Mouse (Mus musculus) stomach, embryonic 16.5 days (tissue): ENCODE results near the gene Enpp1. TPM values are rescaled to one million over a fixed set of nuclear protein-coding genes. Genes with fewer than 3 reads are reported as not detected.

Experiments used
- ATAC-seq: fragments of 200-750 bp; cut with Nextera tagmentation; 2 replicates; pipeline ENCODE4 v1.8.0; 2017; ENCODE audit warnings: moderate number of reproducible peaks, moderate TSS enrichment; ENCODE audit not compliant: insufficient read depth, low FRiP score
- H3K27ac ChIP-seq: fragments of 300-500 bp; sonication (generic); 2 replicates; pipeline ENCODE4 v1.5.1; 2014; ENCODE audit warnings: low read length
- H3K27me3 ChIP-seq: fragments of 300-500 bp; sonication (generic); 2 replicates; pipeline ENCODE4 v1.6.1; 2014; ENCODE audit warnings: low read length, control low read depth, mixed read lengths; ENCODE audit not compliant: control insufficient read depth, insufficient read depth
- H3K36me3 ChIP-seq: fragments of 300-500 bp; sonication (generic); 2 replicates; pipeline ENCODE4 v1.6.1; 2014; ENCODE audit warnings: low read length; ENCODE audit not compliant: control insufficient read depth, insufficient read depth
- H3K4me1 ChIP-seq: fragments of 300-500 bp; sonication (generic); 2 replicates; pipeline ENCODE4 v1.6.1; 2014; ENCODE audit warnings: low read length, control low read depth, mixed read lengths; ENCODE audit not compliant: control insufficient read depth, insufficient read depth
- H3K4me2 ChIP-seq: fragments of 300-500 bp; sonication (generic); 2 replicates; pipeline ENCODE4 v1.6.1; 2014; ENCODE audit warnings: low read depth, low read length, mixed read lengths
- H3K4me3 ChIP-seq: fragments of 300-500 bp; sonication (generic); replicated peaks from 2 replicates; pipeline ENCODE4 v1.5.1; 2014; ENCODE audit warnings: mild to moderate bottlenecking, low read length
- H3K9ac ChIP-seq: fragments of 300-500 bp; sonication (generic); 2 replicates; pipeline ENCODE4 v1.6.1; 2014; ENCODE audit warnings: low read length
- H3K9me3 ChIP-seq: fragments of 300-500 bp; sonication (generic); replicated peaks from 2 replicates; pipeline ENCODE4 v1.6.1; 2016; ENCODE audit warnings: low read length, control low read depth; ENCODE audit not compliant: control insufficient read depth
- WGBS: fragments of 180-500 bp; shearing (Covaris S2); extraction: QIAGEN DNeasy Blood & Tissue Kit; methylation state at CpG from one replicate; pipeline ENCODE4 v1.1.7; 2014; 5-methylcytosine and 5-hydroxymethylcytosine counted together
- polyA plus RNA-seq: library from polyadenylated mRNA; unstranded; fragments of >200 nt; fragmentation: Nextera tagmentation; extraction: Ambion mirVana; gene quantifications from 2 replicates; pipeline ENCODE4 v1.2.1, GENCODE M21; 2015

Gene Enpp1
- polyA plus RNA-seq, 1 experiment from 2014 or later: 7.1 TPM

- Histone ChIP-seq H3K36me3 (no peaks in the 10 kb centered on the region), H3K4me2 (no peak overlapping the region), H3K27ac (no peak overlapping the region), H3K27me3 (no peaks in the 10 kb centered on the region), H3K9me3 (no peaks in the 10 kb centered on the region), H3K9ac (no peak overlapping the region), H3K4me1 (no peaks in the 10 kb centered on the region), H3K4me3 (no peak overlapping the region)
- ATAC-seq: no peak; the same call in 1 of the 2 replicates
- WGBS: 64% methylated on average over 8 of the region's 8 CpGs
Measured at GRCm38 (mm10) chr10:24645169-24645568, 66.8 kb downstream of the Enpp1 start.

DNA sequence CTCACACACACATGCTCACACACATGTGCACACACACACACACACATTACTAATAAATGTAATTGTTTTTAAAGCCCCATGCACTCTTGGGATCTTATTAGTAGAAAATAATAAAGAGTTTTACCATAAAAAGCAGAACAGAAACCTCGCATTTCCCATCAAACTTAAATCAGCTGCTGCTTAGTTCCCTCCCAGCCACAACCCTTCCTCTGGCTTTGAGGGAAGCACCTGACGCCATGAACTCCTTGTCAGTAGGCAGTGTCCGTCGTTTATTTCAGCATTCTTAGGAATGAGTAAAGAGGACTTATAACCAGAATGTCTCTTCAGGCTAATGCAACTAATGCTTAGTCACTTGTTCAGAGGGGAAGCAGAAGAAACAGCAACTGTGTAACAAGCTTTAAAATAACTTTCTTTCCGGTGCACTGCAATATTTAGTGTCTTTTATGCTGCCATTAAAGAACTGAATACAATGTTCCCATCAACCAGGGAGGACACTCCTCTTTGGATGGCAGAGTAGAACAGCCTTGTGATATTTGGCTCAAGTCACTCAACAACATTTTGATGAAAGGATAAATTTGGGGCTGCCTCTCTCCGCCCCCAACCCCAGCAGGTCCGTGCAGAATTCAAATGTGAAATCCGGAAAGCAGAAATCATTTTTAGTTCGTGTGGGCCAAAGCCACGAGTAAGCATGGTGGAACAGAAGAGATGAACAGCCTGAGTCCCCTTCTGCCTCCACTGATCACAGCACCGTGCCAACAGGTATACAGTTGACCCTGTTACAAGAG is 69.0 kb downstream of the Enpp1 start:
- Histone ChIP-seq H3K36me3 (no peaks in the 10 kb centered on the region), H3K4me1 (peaks cover 11% of the 10 kb centered on the region), H3K9ac (no peak overlapping the region), H3K9me3 (no peaks in the 10 kb centered on the region), H3K27me3 (no peaks in the 10 kb centered on the region), H3K4me3 (no peak overlapping the region), H3K4me2 (no peak overlapping the region), H3K27ac (no peak overlapping the region)
- 82% methylated on average over 11 of the region's 11 CpGs for WGBS
- no peak for ATAC-seq

- Histone ChIP-seq H3K27ac (no peak overlapping the region), H3K4me1 (peaks cover 11% of the 10 kb centered on the region), H3K27me3 (no peaks in the 10 kb centered on the region), H3K9me3 (no peaks in the 10 kb centered on the region), H3K36me3 (no peaks in the 10 kb centered on the region), H3K4me2 (no peak overlapping the region), H3K9ac (no peak overlapping the region), H3K4me3 (no peak overlapping the region)
- 64% methylated on average over 14 of the region's 14 CpGs for WGBS
- ATAC-seq: no peak
Measured at GRCm38 (mm10) chr10:24641416-24642140, 70.4 kb downstream of the Enpp1 start.

DNA sequence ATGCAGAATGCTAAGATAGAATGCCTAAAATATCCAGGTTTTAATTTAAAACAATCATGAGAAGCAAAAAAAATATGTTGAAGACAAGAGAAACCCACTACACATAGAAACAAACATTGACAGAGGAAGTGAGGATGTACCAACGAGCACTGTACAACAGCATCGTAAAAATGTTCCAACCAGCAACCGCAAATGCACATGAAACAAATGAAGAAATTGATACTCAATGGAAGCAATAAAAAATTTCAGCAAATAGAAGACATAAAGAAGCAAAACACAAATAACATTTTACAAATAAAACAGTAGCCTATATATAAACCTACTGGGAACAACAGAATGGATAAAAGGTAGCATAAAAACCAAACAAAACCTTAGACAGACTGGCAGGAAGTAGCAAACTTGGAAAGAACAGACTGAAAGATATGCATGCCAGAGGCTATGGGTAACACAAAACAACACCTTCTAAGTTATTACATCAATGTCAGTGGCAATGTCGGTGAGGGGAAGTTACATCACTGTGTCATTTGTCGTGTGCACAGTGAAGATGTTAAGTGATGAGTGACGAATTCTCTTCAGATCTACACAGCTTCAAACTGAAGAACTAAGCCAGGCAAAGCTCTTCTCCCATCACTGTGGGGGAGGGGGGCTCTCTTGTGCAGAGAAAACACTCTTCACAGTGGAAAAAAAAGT is 71.6 kb downstream of the Enpp1 start:
- no peak overlapping the region for H3K4me2 ChIP-seq
- H3K9me3 ChIP-seq: no peaks in the 10 kb centered on the region
- peaks cover 11% of the 10 kb centered on the region for H3K4me1 ChIP-seq
- H3K27me3 ChIP-seq: no peaks in the 10 kb centered on the region
- 75% methylated on average over 6 of the region's 6 CpGs for WGBS
- H3K27ac ChIP-seq: no peak overlapping the region
- no peak overlapping the region for H3K4me3 ChIP-seq
- H3K9ac ChIP-seq: no peak overlapping the region
- ATAC-seq: no peak
- no peaks in the 10 kb centered on the region for H3K36me3 ChIP-seq

DNA sequence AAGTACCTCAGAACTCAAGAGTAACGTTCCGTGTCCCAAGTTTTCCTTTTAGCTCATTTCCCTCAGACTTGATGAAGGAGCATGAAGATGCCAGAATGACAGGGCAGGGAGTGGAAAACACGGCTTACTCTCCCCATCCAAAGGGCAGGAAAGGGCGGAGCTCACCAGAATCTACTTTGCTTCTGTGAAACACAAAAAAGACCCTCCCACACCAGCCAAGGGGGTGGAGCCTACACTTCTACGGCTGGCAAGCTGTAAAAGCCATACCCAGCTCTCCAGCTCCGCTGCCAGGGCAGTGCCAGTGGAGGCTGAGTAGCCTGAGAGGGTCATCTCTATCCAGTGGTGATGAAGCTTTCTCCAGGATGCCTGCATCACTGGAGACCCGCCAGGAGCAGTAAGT is 72.4 kb downstream of the Enpp1 start:
- Histone ChIP-seq H3K27me3 (no peaks in the 10 kb centered on the region), H3K4me2 (no peak overlapping the region), H3K9me3 (no peaks in the 10 kb centered on the region), H3K4me3 (no peak overlapping the region), H3K36me3 (no peaks in the 10 kb centered on the region), H3K4me1 (peaks cover 11% of the 10 kb centered on the region), H3K27ac (no peak overlapping the region), H3K9ac (no peak overlapping the region)
- no peak; the same call in 1 of the 2 replicates for ATAC-seq
- 70% methylated on average over 7 of the region's 7 CpGs for WGBS

DNA sequence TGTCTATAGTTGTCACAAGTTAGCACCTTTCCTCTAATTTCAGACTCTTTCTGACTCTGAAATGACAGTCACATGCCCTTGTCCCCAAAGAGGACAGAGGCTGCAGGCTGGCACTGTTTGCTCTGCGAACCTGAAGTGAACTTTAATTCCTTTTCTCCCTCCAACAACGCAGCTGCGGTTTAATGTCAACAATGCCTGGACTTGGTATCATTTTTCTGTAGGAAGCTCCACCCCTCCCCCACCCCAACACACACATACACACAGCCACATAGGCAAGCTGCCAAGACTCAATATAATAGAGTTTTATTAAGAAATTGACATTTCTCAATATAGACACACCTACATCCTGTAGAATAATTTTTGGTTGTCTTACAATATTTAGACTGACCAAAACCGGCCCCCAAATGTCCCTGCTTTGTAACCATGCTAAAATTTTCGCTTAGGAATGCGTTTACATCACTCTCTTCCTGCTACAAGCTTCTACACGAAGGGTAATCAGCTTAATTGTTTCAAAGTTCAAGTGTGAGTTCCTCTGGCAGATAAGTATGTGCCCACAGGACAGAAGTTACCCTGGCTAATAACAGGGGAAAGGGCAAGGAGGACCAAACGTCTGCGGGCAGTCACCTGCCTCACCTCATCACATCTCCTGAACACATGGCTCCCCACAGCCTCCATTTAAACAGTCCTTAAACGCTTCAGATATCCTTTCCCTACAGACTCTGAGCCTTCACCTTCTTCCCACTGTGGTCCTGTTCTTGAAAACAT is 73.5 kb downstream of the Enpp1 start:
- Histone ChIP-seq H3K36me3 (no peaks in the 10 kb centered on the region), H3K9ac (no peak overlapping the region), H3K4me1 (peaks cover 11% of the 10 kb centered on the region), H3K27me3 (no peaks in the 10 kb centered on the region), H3K27ac (peak overlapping the region; percentile 34), H3K4me2 (0 out of 2 replicates have a peak overlapping the region, but pooled peaks have one; percentile 7), H3K4me3 (no peak overlapping the region), H3K9me3 (no peaks in the 10 kb centered on the region)
- WGBS: 16% methylated on average over 10 of the region's 10 CpGs
- ATAC-seq: peak; percentile 60; the same call in 1 of the 2 replicates

DNA sequence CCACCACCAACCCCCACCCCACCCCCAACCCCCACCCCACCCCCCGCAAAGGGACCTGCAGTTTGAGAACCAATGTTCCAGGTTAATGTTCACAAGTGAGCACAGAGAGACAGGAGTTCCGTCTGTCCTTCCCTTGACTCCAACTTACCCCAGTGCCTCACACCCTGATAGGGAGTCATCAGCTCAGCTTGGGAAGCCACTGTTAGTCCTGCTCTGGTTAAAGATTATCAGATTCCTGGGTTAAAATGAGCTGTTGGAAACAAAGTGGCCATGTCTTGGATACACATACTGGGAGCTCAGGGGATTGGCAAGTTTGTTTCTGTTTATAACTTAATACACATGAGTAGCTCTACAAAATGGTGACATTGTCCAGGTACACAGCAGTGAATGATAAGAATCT is 75.0 kb downstream of the Enpp1 start:
- Histone ChIP-seq H3K36me3 (no peaks in the 10 kb centered on the region), H3K4me2 (no peak overlapping the region), H3K4me1 (peaks cover 11% of the 10 kb centered on the region), H3K27ac (peak overlapping the region; percentile 52; the same call in 1 of the 2 replicates), H3K27me3 (no peaks in the 10 kb centered on the region), H3K4me3 (no peak overlapping the region), H3K9me3 (no peaks in the 10 kb centered on the region), H3K9ac (no peak overlapping the region)
- ATAC-seq: no peak
- 78% methylated on average over 2 of the region's 2 CpGs for WGBS

DNA sequence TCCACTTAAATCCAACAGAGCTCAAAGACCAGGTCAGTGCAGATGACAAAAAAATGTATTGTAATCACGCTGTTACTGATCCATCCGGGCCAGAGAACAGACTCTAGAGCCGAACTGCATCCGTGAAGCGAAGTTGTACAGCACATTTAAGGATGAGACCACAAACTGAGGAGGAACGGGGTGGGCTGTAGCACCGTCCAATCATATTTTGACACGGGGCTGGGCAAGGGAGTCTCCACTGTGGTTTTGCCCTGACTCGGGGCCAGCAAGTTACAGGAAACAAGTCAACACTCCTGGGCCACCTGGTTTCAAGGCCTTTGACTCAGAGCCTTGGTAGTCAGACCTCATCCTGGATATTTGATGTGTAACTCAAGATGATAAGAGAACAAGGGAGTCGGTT is 76.1 kb downstream of the Enpp1 start:
- WGBS: 85% methylated on average over 10 of the region's 10 CpGs
- Histone ChIP-seq H3K4me3 (no peak overlapping the region), H3K27me3 (no peaks in the 10 kb centered on the region), H3K4me1 (peaks cover 11% of the 10 kb centered on the region), H3K9me3 (no peaks in the 10 kb centered on the region), H3K9ac (no peak overlapping the region), H3K27ac (peak overlapping the region; percentile 29), H3K36me3 (no peaks in the 10 kb centered on the region), H3K4me2 (no peak overlapping the region)
- no peak for ATAC-seq
